Mouse (Mus musculus): ENCODE data around the gene Ctnna3.
A peak's percentile ranks its signal among the peaks of the same experiment; 100 is the strongest.
"Not testable (repeated sequence)": the region's sequence is repeated elsewhere in the genome, so short reads cannot be mapped to it uniquely, and the experiment has no call there.

Ctnna3 gene

DNA sequence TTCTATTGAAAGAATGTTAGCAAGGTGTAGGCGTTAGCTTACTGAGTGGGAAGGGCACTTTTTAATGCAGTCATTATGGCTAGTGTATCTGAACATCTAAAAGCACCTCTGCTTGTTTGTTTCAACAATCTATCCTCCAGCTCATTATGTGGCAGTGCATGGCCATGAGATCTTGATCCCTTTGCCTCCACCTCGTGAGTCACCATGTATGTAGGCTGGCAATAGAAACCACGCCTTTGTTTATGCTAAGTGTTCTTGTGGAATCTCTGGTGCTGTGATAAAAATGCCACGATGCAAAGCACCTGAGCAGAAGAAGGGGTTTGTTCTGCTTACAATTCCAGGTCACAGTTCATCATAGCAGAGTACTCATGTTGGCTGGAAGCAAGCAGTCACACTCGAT, 1053.4 kb downstream of the Ctnna3 start:
- no peak for DNase-seq (ENCODE audit: low read depth, low spot score)

DNA sequence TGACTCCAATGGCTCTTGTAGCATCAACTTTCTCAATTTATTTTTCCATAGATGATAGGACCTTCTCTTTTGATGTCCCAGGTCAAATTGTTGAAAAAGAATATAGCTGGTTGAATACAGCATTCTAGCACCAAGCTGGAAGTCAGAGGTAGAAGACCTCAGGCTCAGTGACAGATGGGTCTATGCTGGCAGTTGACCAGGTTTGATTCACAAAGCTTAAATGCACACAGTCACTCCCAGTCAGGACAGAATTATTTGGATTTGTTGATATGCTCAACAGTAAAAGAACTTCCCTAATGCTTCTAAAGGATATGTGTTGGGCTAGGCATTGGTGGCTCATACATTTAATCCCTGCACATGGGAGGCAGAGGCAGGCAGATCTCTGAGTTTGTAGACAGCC, 1059.6 kb downstream of the Ctnna3 start:
- DNase-seq (ENCODE audit: low read depth, low spot score): no peak

DNA sequence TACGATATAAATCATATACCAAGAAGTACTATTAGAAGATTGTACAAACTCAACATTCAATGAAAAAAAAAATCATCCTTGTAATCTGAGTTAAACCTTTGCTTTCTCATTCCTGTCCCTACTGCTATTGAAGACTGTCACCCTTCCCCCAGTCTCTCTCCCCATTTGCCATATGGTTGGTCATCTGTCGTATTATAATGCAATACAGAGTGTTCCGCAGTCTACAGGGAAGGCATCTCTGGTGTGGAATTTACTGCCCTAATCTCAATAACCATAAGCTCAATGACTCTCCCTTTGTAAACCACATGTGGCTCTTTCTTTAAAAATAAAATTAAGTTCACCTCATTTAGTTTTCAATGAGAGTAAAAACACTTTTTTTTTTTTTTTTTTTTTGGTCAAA, 1113.7 kb downstream of the Ctnna3 start:
- peak; percentile 14 for DNase-seq (ENCODE audit: low read depth, low spot score)

- DNase-seq (ENCODE audit: low read depth, low spot score): no peak
Observed at GRCm38 (mm10) chr10:64544389-64544788, 1114.5 kb downstream of the Ctnna3 start.

GRCm38 (mm10) chr10:64571311-64571710, 1141.4 kb downstream of the Ctnna3 start:
- DNase-seq (ENCODE audit: low read depth, low spot score): no peak

DNA sequence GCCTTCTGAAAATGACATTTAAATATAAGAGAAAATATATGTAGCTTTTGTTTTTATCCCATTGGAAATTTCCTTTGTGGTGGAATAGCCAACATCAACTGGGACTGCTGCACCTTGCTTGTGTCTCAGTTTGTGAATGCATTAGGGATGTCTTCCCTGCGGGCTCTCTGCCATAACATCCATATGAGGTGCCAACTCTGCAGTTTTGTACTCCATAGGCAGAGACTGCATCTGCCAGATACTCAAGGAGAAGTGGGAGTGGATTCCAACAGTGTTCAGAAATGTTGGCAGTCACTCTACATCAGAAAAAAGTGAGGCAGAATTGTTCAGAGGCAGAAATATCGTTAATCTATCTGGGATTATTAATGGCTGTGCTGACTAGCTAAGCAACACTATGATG, 1158.2 kb downstream of the Ctnna3 start:
- no peak for DNase-seq (ENCODE audit: low read depth, low spot score)

GRCm38 (mm10) chr10:64636760-64637159, 1206.9 kb downstream of the Ctnna3 start:
- DNase-seq (ENCODE audit: low read depth, low spot score): no peak

DNA sequence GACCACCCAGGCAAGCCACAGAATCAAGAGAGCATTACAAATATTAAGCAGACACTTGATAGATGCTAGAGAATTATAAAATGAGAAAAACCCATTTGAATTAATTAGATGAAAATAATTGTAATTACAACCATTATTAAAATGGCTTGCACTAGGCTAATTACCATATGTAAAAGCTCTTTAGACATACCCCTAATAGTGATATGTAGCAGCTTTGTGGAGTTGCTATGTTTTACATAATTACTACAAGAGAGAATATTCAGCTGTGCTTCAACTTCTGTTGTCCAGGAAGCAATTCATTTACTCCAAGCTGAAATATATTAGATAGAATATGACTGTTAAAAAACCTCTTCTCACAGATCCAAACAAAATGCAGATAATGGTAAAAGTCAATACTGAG, 1209.2 kb downstream of the Ctnna3 start:
- DNase-seq (ENCODE audit: low read depth, low spot score): no peak

GRCm38 (mm10) chr10:64641093-64641492, 1211.2 kb downstream of the Ctnna3 start:
- no peak for DNase-seq (ENCODE audit: low read depth, low spot score)

DNA sequence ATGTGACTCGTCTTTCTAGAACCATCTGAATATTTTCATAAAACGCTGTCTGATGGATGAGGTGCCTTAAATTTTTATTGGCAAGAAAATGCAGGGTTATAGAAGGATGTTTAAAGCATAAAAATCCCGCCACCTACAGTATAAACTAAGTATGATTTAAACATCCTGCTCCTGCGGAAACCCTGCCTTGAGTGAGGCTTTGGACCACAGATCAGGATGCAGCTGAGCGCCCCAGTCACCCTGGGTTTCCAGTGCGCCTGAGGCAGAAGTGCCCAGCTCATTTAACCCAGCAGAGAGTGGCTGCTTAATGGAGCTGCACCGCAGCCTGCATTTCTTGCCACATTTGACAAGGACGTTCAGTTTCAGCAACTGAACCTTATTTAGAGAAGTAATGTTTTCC, 1211.7 kb downstream of the Ctnna3 start:
- DNase-seq (ENCODE audit: low read depth, low spot score): peak; percentile 4

DNA sequence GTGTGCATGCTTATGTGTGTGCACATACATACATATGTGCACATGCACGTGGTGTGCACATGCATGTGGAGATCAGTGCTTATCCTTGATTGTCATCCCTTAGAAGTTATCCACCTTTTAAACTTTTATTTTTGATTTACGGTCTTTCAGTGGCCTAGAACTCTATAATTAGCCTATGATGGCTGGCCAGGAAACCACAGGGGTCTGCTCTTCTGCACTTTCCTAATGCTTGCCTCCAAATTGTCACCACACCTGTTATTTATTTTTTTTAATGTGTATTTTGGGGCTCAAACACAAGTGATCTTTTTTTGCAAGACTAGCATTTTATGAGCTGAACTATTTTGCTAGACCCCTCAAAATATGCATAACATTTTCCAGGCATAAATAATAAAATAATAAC, 1214.1 kb downstream of the Ctnna3 start:
- DNase-seq (ENCODE audit: low read depth, low spot score): no peak

GRCm38 (mm10) chr10:64661190-64661589, 1231.3 kb downstream of the Ctnna3 start:
- no peak for DNase-seq (ENCODE audit: low read depth, low spot score)

GRCm38 (mm10) chr10:64671469-64671868, 1241.6 kb downstream of the Ctnna3 start:
- DNase-seq (ENCODE audit: low read depth, low spot score): no peak

- no peak for DNase-seq (ENCODE audit: low read depth, low spot score)
Observed at GRCm38 (mm10) chr10:64675796-64676195, 1245.9 kb downstream of the Ctnna3 start.

DNA sequence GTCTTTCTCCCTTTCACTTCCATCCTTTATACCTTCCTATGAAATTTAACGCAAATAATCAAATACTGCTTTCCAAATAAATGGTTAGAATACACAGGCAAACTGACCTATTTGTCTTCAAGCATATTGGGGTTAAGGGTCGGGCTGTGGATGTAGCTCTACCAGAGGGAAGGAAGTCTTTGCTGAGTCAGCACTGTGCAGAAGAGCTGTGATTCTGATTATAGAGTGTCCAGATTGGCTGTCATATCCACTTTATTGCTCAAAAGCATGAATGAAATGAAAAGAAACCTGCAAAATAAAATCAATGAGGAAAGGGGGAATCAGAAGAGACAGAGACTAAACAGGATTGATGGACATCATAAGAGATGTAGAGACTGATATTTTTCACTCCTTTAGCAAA, 1280.1 kb downstream of the Ctnna3 start:
- no peak for DNase-seq (ENCODE audit: low read depth, low spot score)

- no peak for DNase-seq (ENCODE audit: low read depth, low spot score)
Observed at GRCm38 (mm10) chr10:64718036-64718435, 1288.1 kb downstream of the Ctnna3 start.

GRCm38 (mm10) chr10:64735692-64736091, 1305.8 kb downstream of the Ctnna3 start:
- DNase-seq (ENCODE audit: low read depth, low spot score): no peak

GRCm38 (mm10) chr10:64736616-64737015, 1306.7 kb downstream of the Ctnna3 start:
- no peak for DNase-seq (ENCODE audit: low read depth, low spot score)

GRCm38 (mm10) chr10:64741721-64742120, 1311.8 kb downstream of the Ctnna3 start:
- DNase-seq (ENCODE audit: low read depth, low spot score): not testable (repeated sequence)

DNA sequence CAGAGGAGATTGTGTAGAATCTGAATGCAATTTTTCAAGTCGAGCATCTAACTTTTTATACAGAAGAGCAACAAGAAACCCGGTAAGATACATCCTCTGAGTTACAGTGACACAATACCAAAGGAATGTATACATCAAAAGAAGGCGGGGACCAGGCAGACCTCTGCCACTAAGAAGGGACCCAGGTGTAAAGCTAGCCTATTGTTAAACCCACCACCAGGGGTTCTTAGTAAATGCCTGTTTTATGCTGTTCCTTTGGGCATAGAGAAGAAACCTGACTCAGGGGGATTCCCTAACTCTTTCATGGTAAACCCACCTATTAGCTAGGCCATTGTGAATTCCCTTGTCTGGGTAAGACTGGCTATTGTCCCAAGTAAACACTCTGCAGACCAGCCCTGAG, 1314.2 kb downstream of the Ctnna3 start:
- not testable (repeated sequence) for DNase-seq (ENCODE audit: low read depth, low spot score)

DNA sequence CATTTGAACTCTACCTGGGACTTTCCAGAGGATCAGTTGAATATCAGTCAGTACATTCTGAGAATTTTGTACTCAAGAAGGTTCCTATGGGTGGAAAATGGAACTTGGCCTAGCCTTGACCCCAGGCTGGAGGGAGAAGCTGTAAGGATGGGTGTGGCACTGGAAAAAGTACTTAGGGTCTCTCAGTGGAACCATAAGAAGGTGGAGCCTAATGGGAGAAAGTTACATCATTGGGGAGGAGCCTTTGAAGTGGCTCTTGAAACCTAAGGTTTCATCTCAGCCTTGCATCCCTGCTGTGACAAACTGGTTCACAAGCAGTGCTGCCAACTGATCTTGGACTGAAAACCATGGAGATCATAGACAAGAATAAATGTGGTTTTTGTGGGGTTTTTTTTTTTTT, 1318.8 kb downstream of the Ctnna3 start:
- no peak for DNase-seq (ENCODE audit: low read depth, low spot score)

GRCm38 (mm10) chr10:64750791-64751190, 1320.9 kb downstream of the Ctnna3 start:
- DNase-seq (ENCODE audit: low read depth, low spot score): peak; percentile 47

DNA sequence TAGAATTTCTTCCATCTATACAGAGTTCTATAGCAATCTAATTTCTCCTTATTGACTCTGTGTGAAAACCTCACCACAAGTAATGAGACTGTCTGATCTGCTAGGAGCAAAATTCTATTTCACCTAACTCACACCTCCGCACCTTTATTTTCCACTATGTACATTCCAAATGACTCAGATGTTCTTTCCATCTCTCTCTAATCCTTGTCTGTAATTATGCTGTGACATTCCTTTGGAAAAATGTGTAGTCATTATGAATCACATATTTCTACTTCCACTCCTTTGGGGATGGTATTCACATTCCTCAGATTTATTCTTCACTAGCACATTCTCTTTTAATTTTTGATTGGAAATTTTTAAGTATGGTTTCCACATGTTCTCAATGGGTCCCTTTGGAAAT, 1406.4 kb downstream of the Ctnna3 start:
- DNase-seq (ENCODE audit: low read depth, low spot score): no peak

GRCm38 (mm10) chr10:64861439-64861838, 1431.5 kb downstream of the Ctnna3 start:
- DNase-seq (ENCODE audit: low read depth, low spot score): peak; percentile 6

DNA sequence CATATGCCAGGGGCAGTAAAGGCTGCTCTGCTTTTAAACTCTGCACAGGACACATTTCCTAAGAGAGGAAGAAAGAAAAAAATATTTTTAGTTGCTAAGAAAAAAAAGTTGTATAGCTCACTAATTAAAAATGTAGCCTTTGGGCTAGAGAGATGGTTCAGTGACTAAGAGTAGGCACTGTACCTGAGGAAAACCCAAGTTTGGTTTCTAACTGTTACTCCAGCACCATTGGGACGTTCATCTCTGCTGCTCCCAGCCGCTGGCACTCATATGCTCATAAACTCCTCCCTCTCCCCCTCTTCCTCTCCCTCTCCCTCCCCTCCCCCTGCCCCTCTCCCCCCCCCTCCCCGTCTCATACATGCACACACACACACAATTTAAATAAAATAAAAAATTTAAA, 1441.0 kb downstream of the Ctnna3 start:
- no peak for DNase-seq (ENCODE audit: low read depth, low spot score)

All from mesoderm, embryonic 11.5 days (tissue).